Mouse (Mus musculus) limb, embryonic 15.5 days (tissue): ENCODE data around the gene Uhrf1bp1. TPM values are rescaled to one million over a fixed set of nuclear protein-coding genes. Genes with fewer than 3 reads are reported as not detected.

Source experiments
- ATAC-seq: fragments of 200-750 bp; cut with Nextera tagmentation; 2 replicates; pipeline ENCODE4 v1.8.0; 2017; ENCODE audit warnings: low read depth, moderate TSS enrichment; ENCODE audit not compliant: insufficient number of reproducible peaks, low FRiP score, low TSS enrichment
- H3K27ac ChIP-seq: fragments of 300-500 bp; sonication (generic); 2 replicates; pipeline ENCODE4 v1.5.1; 2015; ENCODE audit warnings: moderate library complexity, mild to moderate bottlenecking, inconsistent platforms
- H3K27me3 ChIP-seq: fragments of 300-500 bp; sonication (generic); 2 replicates; pipeline ENCODE4 v1.6.1; 2015; ENCODE audit warnings: inconsistent platforms
- H3K36me3 ChIP-seq: fragments of 300-500 bp; sonication (generic); 2 replicates; pipeline ENCODE4 v1.6.1; 2015; ENCODE audit warnings: inconsistent platforms
- H3K4me1 ChIP-seq: fragments of 300-500 bp; sonication (generic); 2 replicates; pipeline ENCODE4 v1.6.1; 2015; ENCODE audit warnings: inconsistent platforms
- H3K4me2 ChIP-seq: fragments of 300-500 bp; sonication (generic); 2 replicates; pipeline ENCODE4 v1.6.1; 2015; ENCODE audit warnings: mild to moderate bottlenecking, inconsistent platforms
- H3K4me3 ChIP-seq: fragments of 300-500 bp; sonication (generic); 2 replicates; pipeline ENCODE4 v1.5.1; 2015; ENCODE audit warnings: mild to moderate bottlenecking, inconsistent platforms
- H3K9ac ChIP-seq: fragments of 300-500 bp; sonication (generic); 2 replicates; pipeline ENCODE4 v1.6.1; 2015; ENCODE audit warnings: inconsistent platforms
- H3K9me3 ChIP-seq: fragments of 300-500 bp; sonication (generic); 2 replicates; pipeline ENCODE4 v1.6.1; 2016; ENCODE audit warnings: inconsistent platforms
- WGBS: fragments of 180-500 bp; shearing (Covaris S2); methylation state at CpG from one replicate; pipeline ENCODE4 v1.1.7; 2015; 5-methylcytosine and 5-hydroxymethylcytosine counted together
- polyA plus RNA-seq: library from polyadenylated mRNA; unstranded; fragments of >200 nt; fragmentation: Nextera tagmentation; extraction: Ambion mirVana; gene quantifications from 2 replicates; pipeline ENCODE4 v1.2.1, GENCODE M21; 2015

Gene Uhrf1bp1
- polyA plus RNA-seq, 1 experiment from 2014 or later = 5.7 TPM

- Histone ChIP-seq H3K4me3 (no peak overlapping the region), H3K27ac (no peak overlapping the region), H3K4me1 (peaks cover 41% of the 10 kb centered on the region), H3K4me2 (no peak overlapping the region), H3K36me3 (no peaks in the 10 kb centered on the region), H3K9ac (no peak overlapping the region), H3K9me3 (no peaks in the 10 kb centered on the region), H3K27me3 (no peaks in the 10 kb centered on the region)
- WGBS = 77% methylated on average over 4 of the region's 4 CpGs
- ATAC-seq = no peak
Observed at GRCm38 (mm10) chr17:27925054-27925453, 68.8 kb downstream of the Uhrf1bp1 start.

DNA sequence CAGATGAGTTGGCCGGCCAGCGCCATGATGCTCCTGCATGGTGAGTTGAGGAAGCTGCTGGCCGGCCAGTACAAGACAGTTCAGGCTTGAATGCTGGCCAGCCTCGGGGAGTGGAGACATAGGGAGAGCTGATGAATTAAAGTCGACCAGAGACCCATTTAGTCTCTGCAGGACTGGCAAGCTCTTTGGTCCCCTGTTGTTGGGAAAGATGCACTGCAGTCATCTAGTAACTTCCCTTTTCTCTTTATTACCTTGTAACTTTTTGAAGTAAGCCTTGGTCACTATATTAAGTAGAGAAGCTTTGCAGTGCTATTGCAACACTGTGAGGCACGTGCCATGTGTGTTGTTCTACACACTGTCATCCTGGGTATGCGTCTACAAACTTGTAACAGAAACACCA, 69.3 kb downstream of the Uhrf1bp1 start:
- H3K4me2 ChIP-seq = no peak overlapping the region
- no peak overlapping the region for H3K4me3 ChIP-seq
- H3K36me3 ChIP-seq = no peaks in the 10 kb centered on the region
- H3K9me3 ChIP-seq = no peaks in the 10 kb centered on the region
- H3K27ac ChIP-seq = no peak overlapping the region
- no peak overlapping the region for H3K9ac ChIP-seq
- H3K27me3 ChIP-seq = no peaks in the 10 kb centered on the region
- 64% methylated on average over 7 of the region's 7 CpGs for WGBS
- peaks cover 41% of the 10 kb centered on the region for H3K4me1 ChIP-seq
- ATAC-seq = no peak

DNA sequence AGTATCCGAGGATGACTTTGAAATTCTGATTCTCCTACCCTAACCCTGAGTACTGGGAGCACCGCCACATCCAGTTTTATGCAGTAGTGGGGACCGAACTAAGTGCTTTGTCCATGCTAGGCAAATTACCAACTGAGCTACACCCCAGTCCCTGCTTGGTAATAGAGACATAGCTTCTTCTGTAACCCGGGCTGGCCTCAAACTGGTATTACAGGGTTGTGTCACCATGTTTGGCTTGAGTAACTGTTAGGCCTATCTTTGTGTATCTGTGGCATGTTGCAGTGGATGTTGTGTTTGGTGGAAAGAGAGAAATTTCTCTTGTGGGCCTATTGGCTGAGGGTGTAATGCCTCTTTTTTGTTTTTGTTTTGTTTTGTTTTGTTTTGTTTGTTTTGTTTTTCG, 74.0 kb downstream of the Uhrf1bp1 start:
- H3K36me3 ChIP-seq = no peaks in the 10 kb centered on the region; the same call in 1 of the 2 replicates
- WGBS = 83% methylated on average over 5 of the region's 5 CpGs
- H3K9me3 ChIP-seq = no peaks in the 10 kb centered on the region
- no peaks in the 10 kb centered on the region for H3K27me3 ChIP-seq
- no peak for ATAC-seq
- no peak overlapping the region for H3K4me2 ChIP-seq
- peaks cover 24% of the 10 kb centered on the region for H3K4me1 ChIP-seq
- H3K9ac ChIP-seq = no peak overlapping the region
- no peak overlapping the region for H3K4me3 ChIP-seq
- H3K27ac ChIP-seq = no peak overlapping the region

GRCm38 (mm10) chr17:27931826-27932225, 75.6 kb downstream of the Uhrf1bp1 start:
- H3K9me3 ChIP-seq = no peaks in the 10 kb centered on the region
- no peak overlapping the region for H3K4me2 ChIP-seq
- H3K4me3 ChIP-seq = no peak overlapping the region
- H3K36me3 ChIP-seq = no peaks in the 10 kb centered on the region; the same call in 1 of the 2 replicates
- peaks cover 14% of the 10 kb centered on the region for H3K4me1 ChIP-seq
- H3K27ac ChIP-seq = no peak overlapping the region
- WGBS = 74% methylated on average over 4 of the region's 4 CpGs
- H3K9ac ChIP-seq = no peak overlapping the region
- ATAC-seq = no peak
- H3K27me3 ChIP-seq = no peaks in the 10 kb centered on the region

DNA sequence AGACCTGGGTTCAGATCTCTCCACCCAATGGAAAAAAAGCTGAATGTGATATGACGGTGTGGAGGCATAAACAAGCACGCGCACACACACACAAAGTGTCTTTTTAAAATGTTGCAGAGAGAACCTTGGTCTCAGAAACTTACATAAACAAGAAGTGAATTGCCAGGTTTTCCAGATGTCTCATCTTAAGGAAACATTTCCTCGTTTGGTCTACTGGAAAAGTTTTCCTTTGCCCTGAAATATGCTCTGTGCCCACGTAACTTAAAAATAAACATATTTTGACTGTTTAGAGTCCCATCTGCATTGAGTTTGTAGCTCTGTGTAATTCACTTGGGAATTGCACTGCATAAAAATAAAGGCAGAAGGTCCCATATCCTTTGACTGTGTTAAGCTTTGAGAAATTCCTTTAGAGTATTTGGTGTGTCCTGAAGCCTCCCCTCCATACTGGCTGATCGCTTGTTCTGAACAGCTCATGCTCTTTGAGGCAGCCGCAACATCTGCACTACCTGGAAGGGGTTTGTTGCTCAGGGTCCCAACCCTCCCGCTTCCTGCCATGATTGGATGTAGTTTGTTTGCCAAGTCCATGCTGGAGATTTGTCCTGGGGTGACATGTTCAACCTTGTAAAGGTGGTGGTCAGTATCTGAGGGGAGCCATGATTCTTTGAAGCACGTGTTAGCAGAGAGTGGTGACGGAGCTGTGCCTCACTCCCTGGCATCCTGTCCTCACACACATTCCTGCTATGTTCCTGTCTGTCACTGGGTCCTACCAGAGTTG, 78.1 kb downstream of the Uhrf1bp1 start:
- ATAC-seq = no peak
- H3K4me2 ChIP-seq = no peak overlapping the region
- H3K36me3 ChIP-seq = no peaks in the 10 kb centered on the region; the same call in 1 of the 2 replicates
- H3K4me3 ChIP-seq = no peak overlapping the region
- peaks cover 36% of the 10 kb centered on the region for H3K4me1 ChIP-seq
- no peaks in the 10 kb centered on the region for H3K9me3 ChIP-seq
- 75% methylated on average over 10 of the region's 10 CpGs for WGBS
- no peak overlapping the region for H3K27ac ChIP-seq
- H3K9ac ChIP-seq = no peak overlapping the region
- H3K27me3 ChIP-seq = no peaks in the 10 kb centered on the region

GRCm38 (mm10) chr17:27935091-27935490, 78.8 kb downstream of the Uhrf1bp1 start:
- peaks cover 43% of the 10 kb centered on the region for H3K4me1 ChIP-seq
- no peak for ATAC-seq
- no peak overlapping the region for H3K27ac ChIP-seq
- no peak overlapping the region for H3K4me2 ChIP-seq
- no peaks in the 10 kb centered on the region for H3K9me3 ChIP-seq
- no peak overlapping the region for H3K9ac ChIP-seq
- no peaks in the 10 kb centered on the region; the same call in 1 of the 2 replicates for H3K36me3 ChIP-seq
- no peak overlapping the region for H3K4me3 ChIP-seq
- H3K27me3 ChIP-seq = no peaks in the 10 kb centered on the region
- WGBS = 87% methylated on average over 3 of the region's 3 CpGs

DNA sequence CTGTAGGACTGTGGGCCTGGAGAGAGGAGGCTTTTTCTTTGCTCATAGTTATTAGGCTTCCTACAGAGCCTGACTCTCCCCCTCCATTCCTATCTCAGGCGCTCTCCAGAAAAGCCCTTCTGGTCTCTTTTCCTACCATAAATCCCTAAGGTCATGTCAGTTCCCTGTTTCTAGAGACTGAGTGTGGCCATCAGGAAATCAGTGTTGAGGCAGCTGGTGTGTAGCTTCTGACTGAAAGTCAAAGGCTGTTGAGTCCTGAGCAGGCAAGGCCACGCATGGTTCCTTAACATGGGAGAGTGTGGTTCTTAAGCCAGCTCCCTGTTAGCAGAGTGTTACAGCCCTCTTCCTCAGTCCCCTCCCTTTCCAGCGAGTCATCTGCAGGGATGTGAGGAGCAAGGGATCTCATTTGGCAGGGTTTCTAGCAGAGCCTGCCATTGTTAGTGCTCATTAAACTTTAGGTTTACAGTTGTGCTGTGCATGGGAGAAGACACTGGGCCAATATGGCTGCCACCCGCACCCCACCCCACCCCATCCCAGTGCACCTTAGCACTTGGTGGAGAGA, 80.9 kb downstream of the Uhrf1bp1 start:
- Histone ChIP-seq H3K4me3 (no peak overlapping the region), H3K36me3 (no peaks in the 10 kb centered on the region; the same call in 1 of the 2 replicates), H3K9me3 (no peaks in the 10 kb centered on the region), H3K4me2 (no peak overlapping the region), H3K27me3 (no peaks in the 10 kb centered on the region), H3K9ac (no peak overlapping the region), H3K27ac (peak overlapping the region; percentile 43; the same call in 1 of the 2 replicates), H3K4me1 (peaks cover 62% of the 10 kb centered on the region)
- ATAC-seq = no peak
- 73% methylated on average over 4 of the region's 4 CpGs for WGBS

DNA sequence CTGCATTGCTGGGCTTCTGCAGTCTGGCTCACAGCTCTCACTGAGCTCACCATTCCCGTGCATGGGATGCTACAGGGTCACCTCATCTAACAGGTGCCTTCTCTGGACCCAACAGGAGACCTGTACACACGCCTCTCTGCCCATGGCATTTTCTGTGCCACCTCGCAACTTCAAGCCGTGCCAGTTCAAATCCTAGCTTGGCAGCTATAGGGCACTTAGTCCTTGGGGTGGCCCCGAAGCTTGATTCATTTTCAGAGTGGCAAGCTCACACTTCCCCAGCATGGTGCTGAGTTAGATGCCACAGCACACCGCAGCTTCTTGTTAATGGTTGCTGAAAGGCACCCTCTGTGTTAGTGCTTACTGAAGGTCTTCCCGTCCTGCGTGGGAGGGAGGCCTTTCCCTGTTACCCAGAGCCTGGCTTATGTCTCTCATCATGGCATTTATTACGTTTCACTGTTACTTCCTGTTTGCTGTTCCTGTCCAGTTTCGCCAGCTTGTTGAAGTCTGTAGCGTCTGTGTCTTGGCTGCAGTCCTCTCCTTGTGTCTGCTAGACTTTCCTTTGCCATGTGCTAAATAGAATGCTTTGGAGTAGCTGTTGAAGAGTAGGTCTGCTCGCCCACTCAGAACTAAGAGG, 82.0 kb downstream of the Uhrf1bp1 start:
- Histone ChIP-seq H3K4me1 (peaks cover 61% of the 10 kb centered on the region), H3K36me3 (no peaks in the 10 kb centered on the region; the same call in 1 of the 2 replicates), H3K4me3 (no peak overlapping the region), H3K9ac (no peak overlapping the region), H3K27ac (peak overlapping the region; percentile 22), H3K27me3 (no peaks in the 10 kb centered on the region), H3K9me3 (no peaks in the 10 kb centered on the region), H3K4me2 (no peak overlapping the region)
- ATAC-seq = no peak
- WGBS = 47% methylated on average over 12 of the region's 12 CpGs

DNA sequence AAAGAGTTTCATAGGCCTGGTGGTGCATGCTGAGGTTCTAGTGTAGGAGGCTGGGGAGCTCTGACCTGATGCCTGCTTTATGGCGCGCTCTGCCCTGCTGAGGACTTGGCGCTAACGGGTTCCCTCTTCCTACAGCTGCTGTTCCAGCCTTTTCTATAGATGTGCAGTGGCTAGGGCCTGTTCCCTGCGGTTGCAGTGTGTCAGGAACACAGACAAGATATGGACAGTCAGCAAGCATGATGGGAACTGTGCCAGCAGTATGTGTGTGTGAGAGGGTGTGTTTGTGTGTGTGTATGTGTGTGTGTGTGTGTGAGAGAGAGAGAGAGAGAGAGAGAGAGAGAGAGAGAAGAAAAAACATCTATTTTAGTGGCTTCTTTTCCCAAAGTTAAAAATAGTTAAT, 82.8 kb downstream of the Uhrf1bp1 start:
- H3K4me2 ChIP-seq = no peak overlapping the region
- no peak overlapping the region for H3K9ac ChIP-seq
- no peaks in the 10 kb centered on the region for H3K27me3 ChIP-seq
- no peaks in the 10 kb centered on the region for H3K36me3 ChIP-seq
- peak overlapping the region; percentile 22 for H3K27ac ChIP-seq
- H3K9me3 ChIP-seq = no peaks in the 10 kb centered on the region
- ATAC-seq = no peak
- H3K4me3 ChIP-seq = no peak overlapping the region
- WGBS = 57% methylated on average over 5 of the region's 5 CpGs
- peaks cover 61% of the 10 kb centered on the region for H3K4me1 ChIP-seq

GRCm38 (mm10) chr17:27940352-27940751, 84.1 kb downstream of the Uhrf1bp1 start:
- 32% methylated on average over 4 of the region's 4 CpGs for WGBS
- no peaks in the 10 kb centered on the region for H3K36me3 ChIP-seq
- H3K4me2 ChIP-seq = no peak overlapping the region
- H3K9ac ChIP-seq = no peak overlapping the region
- no peak overlapping the region for H3K4me3 ChIP-seq
- no peak for ATAC-seq
- peak overlapping the region; percentile 54 for H3K27ac ChIP-seq
- H3K27me3 ChIP-seq = no peaks in the 10 kb centered on the region
- H3K4me1 ChIP-seq = peaks cover 59% of the 10 kb centered on the region
- no peaks in the 10 kb centered on the region for H3K9me3 ChIP-seq

GRCm38 (mm10) chr17:27941178-27941577, 84.9 kb downstream of the Uhrf1bp1 start:
- Histone ChIP-seq H3K9ac (no peak overlapping the region), H3K36me3 (no peaks in the 10 kb centered on the region), H3K4me3 (no peak overlapping the region), H3K4me2 (no peak overlapping the region), H3K9me3 (no peaks in the 10 kb centered on the region), H3K27ac (peak overlapping the region; percentile 54; the same call in 1 of the 2 replicates), H3K27me3 (no peaks in the 10 kb centered on the region), H3K4me1 (peaks cover 67% of the 10 kb centered on the region)
- 65% methylated on average over 5 of the region's 5 CpGs for WGBS
- ATAC-seq = no peak

GRCm38 (mm10) chr17:27941698-27942097, 85.5 kb downstream of the Uhrf1bp1 start:
- WGBS = 67% methylated on average over 2 of the region's 2 CpGs
- no peak for ATAC-seq

More at GRCm38 (mm10) chr17:27941698-27942097, 85.5 kb downstream of the Uhrf1bp1 start:
- H3K9ac ChIP-seq = no peak overlapping the region
- 0 out of 2 replicates have a peak overlapping the region, but pooled peaks have one; percentile 27 for H3K27ac ChIP-seq
- no peak overlapping the region for H3K4me3 ChIP-seq
- H3K36me3 ChIP-seq = no peaks in the 10 kb centered on the region
- H3K4me2 ChIP-seq = no peak overlapping the region
- no peaks in the 10 kb centered on the region for H3K9me3 ChIP-seq
- H3K27me3 ChIP-seq = no peaks in the 10 kb centered on the region
- peaks cover 69% of the 10 kb centered on the region for H3K4me1 ChIP-seq
